Mouse (Mus musculus) neural tube, embryonic 10.5 days (tissue): ENCODE data around the gene Angel2.
A peak's percentile ranks its signal among the peaks of the same experiment; 100 is the strongest.
"Not testable (repeated sequence)": the region's sequence is repeated elsewhere in the genome, so short reads cannot be mapped to it uniquely, and the experiment has no call there.

Source experiments
- DNase-seq: peaks from one replicate; pipeline ENCODE4 v3.0.0-alpha.2; 2017; ENCODE audit warnings: low spot score; ENCODE audit errors: extremely low spot score

The Angel2 gene

GRCm38 (mm10) chr1:190924812-190925211 is at the start of gene Angel2:
Gene Angel2, plus strand, starts transcription at chr1:190925112.
- DNase-seq: not testable (repeated sequence)

DNA sequence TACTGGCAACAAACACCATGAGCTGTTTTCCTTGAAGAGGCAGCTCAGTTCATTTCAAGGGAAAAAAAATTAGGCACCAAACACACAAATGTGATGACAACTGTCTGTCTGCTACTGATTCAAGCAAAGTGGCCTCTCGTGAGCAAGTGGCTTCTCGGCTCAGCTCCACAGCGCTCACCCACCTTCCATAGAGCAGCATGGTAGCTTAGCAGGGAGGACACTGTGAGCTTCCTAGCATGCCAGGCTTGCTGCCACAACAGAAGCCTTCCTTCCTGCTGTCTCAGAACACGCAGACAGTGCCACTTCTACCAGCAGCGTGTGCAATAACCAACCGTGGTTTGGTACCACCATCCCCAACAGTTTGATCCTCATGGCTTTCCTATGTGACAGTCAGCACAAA is 49.2 kb upstream of the Angel2 start:
- DNase-seq: no peak

DNA sequence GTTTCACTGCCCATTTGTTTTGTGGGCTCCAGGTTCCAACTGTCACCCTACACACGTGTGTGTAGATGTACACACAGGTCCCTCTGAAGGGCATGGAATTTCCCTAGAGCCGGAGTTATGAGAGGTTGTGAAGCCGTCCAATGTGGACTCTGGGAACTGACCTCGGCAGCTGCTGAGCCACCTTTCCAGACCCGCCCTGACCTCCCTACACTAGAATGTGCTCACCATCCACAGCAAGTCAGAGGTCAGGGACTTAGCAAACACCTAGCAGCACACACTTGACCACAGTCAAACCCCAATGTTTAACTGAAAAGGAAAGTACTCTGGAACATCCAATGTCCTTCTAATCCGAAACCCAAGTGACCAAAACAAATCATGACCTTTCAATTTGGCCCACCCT is 44.3 kb upstream of the Angel2 start:
- DNase-seq: no peak

DNA sequence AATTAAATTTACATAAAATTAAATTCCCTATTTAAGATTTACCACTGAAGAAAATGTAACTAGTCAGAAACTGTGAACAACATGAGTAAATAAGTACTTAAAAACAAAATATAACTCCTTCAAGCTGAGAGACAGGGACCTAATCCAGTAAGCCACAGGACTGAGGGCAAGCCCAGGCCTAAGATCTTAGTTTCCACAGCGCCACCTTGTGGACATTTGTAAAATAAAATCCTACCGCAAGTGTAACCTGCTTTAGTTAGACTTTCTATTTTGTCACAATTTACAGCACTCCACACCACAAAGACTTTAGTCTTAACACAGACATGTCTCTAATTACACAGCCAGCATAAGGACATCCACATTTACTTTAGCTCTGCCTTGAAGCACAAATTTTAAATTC is 43.5 kb upstream of the Angel2 start:
- peak; percentile 28 for DNase-seq

DNA sequence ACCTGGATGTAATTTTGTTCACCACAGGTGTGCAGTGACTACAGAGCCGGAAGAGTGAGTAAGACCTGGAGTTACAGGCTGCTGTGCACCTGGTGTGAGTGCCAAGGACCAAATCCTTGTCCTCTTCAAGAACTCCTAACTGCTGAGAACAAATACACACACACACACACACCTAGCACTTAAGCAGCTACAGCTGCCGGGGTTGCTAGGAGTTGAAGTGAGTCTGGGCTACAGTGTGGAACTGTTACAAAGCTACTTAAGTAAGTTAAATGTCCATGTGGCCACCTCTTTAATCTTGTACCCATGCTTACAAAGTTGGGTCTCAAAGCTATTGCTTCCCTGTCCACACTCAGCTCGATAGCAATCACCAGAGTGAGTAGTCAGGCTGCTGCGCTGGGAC is 38.9 kb upstream of the Angel2 start:
- no peak for DNase-seq

DNA sequence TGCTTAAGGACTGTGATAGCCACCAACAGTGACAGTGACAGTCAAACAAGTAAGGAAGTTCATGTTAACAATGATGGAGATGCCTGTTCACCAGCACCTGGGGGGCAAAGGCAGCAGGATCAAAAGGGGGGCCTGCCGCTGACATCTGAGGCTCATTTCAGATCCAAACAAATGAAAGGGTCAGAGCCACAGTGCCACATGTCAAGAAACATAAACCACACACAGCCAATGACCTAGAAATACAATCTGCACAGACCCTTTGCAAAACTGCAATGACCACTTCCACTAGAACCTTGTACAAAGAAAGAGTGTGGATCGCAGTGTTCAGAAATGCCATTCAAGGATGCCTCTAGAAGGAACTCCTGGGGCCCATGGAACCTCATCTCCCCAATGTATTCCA is 36.9 kb upstream of the Angel2 start:
- no peak for DNase-seq

DNA sequence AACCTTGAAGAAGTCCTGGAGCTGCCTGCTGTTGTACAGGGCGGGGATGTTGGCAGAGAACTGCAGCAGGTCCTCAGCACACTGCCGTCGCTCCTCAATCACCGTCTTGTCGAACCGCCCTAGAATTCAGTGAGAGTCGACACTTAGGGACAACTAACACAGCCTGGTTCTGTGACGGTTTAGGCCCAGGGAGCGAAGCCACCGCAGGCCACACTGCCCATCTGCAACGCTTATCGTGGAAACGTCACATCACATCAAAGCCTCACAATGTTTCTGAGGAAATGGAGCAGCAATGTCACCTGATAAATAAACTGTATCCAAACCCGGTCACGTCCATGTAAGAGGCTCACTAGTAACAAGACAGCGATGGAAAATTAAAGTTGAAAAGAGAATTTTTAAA is 36.3 kb upstream of the Angel2 start:
- no peak for DNase-seq

DNA sequence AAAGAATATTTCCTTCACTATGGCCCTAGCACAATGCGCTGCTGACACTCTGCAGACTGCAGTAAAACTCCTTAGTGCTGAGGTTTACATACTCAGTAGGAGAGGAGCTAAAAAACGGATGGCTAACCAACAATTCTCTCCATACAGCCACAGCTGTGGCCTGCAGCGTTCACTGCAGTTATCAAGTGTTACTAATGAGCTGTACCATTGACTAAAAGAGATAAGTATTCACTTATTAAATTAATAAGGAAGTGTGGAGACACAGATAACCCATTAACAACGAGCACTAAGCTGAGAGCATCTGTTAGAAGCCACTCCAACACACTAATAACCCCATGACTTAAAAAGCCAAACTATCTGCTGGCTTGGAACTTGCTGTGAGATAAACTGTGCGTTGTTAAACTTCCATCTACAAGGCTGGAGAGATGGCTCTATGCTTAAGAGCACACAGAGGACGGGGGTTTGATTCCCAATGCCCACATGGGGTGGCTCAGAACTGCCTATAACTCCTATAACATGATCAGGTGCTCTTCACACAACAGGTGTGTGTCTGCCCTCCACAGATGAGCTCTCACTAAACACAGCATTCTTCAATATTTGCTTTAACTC is 31.2 kb upstream of the Angel2 start:
- DNase-seq: no peak

GRCm38 (mm10) chr1:190898186-190898585 is 26.7 kb upstream of the Angel2 start:
- no peak for DNase-seq

DNA sequence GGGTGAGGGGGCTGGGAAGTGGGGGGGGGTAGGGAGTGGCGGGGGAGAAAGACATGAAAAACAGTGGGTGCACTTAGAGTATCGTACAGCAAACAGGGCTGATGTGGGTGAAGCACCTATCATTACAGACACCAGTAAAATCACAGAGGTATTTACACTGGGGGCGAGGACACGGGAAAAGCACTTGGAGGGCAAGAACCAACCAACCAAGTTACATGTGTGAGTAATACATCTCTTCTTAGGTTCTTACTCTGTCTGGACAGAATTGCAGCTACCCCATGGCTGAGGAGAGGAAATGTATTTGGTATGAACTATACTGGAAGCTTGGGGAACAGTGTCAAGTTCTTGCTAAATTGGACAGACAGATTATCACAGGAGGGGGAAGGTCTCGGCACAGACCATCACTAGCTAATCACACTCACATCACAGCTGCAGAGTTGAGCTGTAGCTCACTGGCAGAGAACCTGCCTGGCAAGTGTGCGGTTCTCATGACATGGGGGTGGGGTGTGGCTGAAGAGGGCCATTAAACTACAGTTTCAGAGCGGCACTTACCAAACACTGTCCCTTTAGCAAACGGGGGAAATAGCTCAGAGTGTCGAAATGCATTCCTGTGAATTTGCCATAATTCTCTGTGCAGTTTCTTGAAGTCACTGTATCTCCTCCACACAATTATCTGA is 25.9 kb upstream of the Angel2 start:
- no peak for DNase-seq

- no peak for DNase-seq
Measured at GRCm38 (mm10) chr1:190901082-190901481, 23.8 kb upstream of the Angel2 start.

- DNase-seq: no peak
Measured at GRCm38 (mm10) chr1:190904136-190904535, 20.8 kb upstream of the Angel2 start.

GRCm38 (mm10) chr1:190904714-190905113 is 20.2 kb upstream of the Angel2 start:
- no peak for DNase-seq

DNA sequence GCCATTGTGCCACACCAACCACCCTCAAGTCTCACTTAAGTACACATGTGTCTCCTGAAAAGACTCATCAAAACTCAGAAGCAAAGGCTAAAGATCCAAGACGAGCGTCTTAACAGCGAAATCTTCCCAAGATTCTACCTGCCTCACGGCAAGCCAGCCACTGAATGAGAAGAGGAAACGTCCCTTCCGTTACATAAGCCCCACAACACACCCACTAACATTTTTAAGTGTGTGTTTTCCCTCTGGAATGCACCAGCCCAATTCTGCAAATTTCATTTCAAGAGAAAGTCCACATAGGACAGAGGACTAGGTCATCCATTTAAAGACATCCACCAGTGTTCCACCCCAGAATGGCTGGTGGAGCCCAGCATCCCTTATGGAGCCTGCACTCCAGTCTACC is 14.1 kb upstream of the Angel2 start:
- DNase-seq: no peak

DNA sequence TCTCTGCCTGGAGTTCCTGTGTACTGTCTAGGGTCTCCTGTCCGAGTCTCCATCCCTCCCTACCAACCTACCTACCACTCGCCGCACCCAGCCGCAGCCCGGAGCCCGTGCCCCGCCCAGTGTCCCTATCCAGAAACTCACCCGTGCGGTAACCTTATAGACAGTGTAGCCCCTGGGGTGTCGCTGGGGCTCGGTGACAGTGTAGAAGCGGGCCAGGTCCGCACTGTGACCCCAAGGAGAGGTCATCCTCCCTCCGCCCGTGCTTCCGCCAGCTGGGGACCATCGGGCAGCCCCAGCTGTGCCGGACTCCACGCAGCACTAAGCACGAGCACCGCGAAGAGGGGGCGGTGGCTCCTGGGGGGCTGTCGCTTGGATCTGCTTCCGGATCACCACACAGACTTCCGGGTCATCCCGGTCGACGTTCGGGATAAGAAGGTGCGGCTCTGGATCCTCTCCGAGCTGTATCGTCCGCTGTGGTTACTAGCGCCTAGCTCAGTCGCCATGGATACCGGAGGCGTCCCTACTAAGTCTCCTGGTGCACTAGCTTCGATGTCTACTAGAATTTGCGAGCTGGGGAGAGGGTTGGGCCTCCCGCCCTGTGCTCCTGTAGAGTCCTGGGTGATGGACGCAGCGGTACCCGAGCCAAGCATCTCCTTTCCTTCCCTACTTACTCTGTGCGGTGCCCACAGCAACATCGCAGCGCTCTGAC is 13.3 kb upstream of the Angel2 start, which contains the start of gene Rps6kc1:
TSS of gene Rps6kc1 (minus strand) at position 356 of the 709 bp plus-strand sequence.
- DNase-seq: peak; percentile 85

GRCm38 (mm10) chr1:190912623-190913022 is 12.3 kb upstream of the Angel2 start:
- no peak for DNase-seq

GRCm38 (mm10) chr1:190918938-190919337 is 6.0 kb upstream of the Angel2 start:
- no peak for DNase-seq

DNA sequence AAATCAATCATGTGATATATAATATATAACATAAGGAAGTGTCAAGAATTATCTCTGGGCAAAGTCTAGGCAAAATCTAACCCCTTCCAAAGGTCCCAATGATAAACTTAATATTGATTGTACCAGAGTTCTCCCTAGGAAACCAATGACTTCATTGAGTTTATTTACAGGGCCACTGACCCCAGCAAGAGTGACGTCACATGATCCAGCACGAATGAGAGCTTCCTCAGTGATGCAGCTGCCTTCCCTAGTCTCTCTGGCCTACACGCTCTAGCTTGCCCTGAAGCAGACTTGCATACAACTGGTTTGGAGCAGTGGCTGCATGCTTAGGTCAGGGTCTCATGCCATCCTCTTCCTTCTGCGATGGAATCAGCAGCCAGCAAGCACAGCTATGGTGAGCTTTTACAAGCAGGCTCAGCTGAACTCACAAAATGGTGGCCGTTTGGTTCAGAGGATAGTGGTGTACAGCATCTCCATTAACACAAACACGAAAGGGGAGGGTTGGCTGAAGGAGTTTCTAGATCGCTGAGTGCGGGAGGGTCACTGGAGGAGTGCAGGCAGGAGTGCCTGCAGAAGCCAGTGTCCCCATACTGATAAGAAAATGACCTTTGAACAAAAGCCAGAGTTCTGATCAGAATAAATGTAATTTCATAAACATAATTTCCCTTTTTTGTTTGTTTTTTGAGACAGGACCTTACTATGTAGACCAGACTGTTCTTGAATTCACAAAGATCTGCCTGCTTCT is 5.0 kb upstream of the Angel2 start:
- DNase-seq: no peak

DNA sequence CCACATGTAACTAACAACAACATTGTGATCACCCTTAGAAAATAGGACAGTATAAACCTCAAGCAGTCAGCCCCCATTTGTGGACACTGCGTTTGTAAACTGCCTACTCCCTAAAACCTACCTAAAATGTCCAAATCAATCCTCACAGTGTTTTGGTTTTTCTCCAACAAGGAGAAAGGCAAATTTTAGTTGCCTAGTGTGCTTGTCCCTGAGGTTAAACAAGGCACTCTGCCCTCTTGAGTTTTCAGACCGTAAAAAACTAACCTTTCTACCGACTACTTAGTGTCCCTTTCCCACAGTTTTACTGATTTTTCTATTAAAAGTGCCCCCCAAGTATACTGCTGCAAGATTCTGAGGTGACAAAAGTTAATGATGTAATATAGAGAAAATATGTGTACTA is 2.4 kb downstream of the Angel2 start:
- DNase-seq: no peak

DNA sequence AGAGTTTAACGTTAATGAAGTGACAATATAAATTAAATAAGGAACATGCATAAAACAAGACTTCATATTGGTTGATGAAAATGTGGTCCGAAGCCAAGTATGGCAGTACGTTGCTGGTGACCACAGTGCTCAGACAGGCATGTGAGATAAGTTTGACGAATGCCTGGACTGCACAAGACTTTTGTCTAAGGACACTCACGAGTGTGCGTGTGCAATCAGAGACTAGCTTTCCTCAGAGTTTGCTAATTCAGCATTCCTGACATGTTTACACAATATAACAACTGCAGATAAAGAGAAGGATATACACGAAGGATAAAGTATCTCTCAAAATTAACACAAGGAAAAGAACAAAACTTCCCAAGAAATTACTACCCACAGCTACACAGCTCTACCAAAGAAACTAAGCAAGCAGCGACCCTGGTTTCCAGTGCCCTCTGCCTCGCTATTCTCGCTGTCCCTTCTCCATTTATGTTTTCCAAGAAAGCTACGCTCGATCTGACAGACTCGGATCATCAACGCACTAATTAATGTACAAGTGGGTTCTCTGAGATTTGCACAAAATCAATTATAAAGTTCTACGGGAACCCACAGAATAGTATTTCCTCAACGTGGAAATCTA is 2.9 kb downstream of the Angel2 start:
- no peak for DNase-seq

- DNase-seq: peak; percentile 98
Measured at GRCm38 (mm10) chr1:190928370-190929009, 3.6 kb downstream of the Angel2 start.
